Mouse (Mus musculus): ENCODE results near the gene Tsc2. TPM values are rescaled to one million over a fixed set of nuclear protein-coding genes. Genes with fewer than 3 reads are reported as not detected.
"Not testable (repeated sequence)": the region's sequence is repeated elsewhere in the genome, so short reads cannot be mapped to it uniquely, and the experiment has no call there.

The Tsc2 gene
- polyA plus RNA-seq, 1 experiment from 2014 or later: 25.8 TPM

DNA sequence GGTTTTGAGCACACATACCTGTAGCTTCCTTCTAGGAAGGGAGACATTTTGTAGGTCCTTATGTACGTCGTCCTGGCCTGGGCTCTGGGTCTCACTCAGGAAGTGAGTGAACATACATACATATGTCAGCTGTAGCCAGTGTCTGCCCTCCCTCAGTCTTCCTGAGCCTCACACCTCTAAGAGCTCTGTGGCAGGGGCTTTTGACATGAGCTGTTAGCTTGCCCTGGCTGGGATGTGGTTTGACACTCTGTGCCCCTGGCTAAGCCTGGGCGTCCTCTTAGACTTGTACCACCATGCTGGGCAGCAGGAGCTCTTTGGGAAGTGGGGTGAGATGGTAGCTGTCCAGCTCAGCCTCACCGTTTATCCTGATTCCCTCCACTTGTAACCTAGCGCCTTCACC, 38.9 kb upstream of the Tsc2 start:
- no peaks in the 10 kb centered on the region for H3K9me3 ChIP-seq (ENCODE audit: control insufficient read depth)
- no peaks in the 10 kb centered on the region for H3K27me3 ChIP-seq (replicated peaks; ENCODE audit: control insufficient read depth, insufficient read depth, low read length)
- no peak for TF ChIP-seq CTCF (IDR thresholded peaks at IDR 0.05; ENCODE audit: low read depth)
- no peak overlapping the region for H3K9ac ChIP-seq (ENCODE audit: low read depth, low read length)
- peak overlapping the region; percentile 72 for H3K4me2 ChIP-seq (replicated peaks; ENCODE audit: low read depth)
- peaks cover 8% of the 10 kb centered on the region; the same call in 1 of the 2 replicates for H3K36me3 ChIP-seq (ENCODE audit: control insufficient read depth, insufficient read depth)
- H3K4me3 ChIP-seq (ENCODE audit: low read depth, low read length): no peak overlapping the region
- H3K4me1 ChIP-seq (replicated peaks; ENCODE audit: control insufficient read depth, insufficient read depth, low read length): peaks cover 16% of the 10 kb centered on the region
- no peak overlapping the region for H3K27ac ChIP-seq (ENCODE audit: low read depth, low read length)
- WGBS: 58% methylated on average over 5 of the region's 5 CpGs
- ATAC-seq: no peak

- Histone ChIP-seq H3K4me3 (ENCODE audit: low read depth, low read length) (peak overlapping the region; percentile 90), H3K36me3 (ENCODE audit: control insufficient read depth, insufficient read depth) (peaks cover 5% of the 10 kb centered on the region; the same call in 1 of the 2 replicates), H3K9ac (ENCODE audit: low read depth, low read length) (peak overlapping the region; percentile 93), H3K9me3 (ENCODE audit: control insufficient read depth) (no peaks in the 10 kb centered on the region), H3K4me2 (replicated peaks; ENCODE audit: low read depth) (peak overlapping the region; percentile 72), H3K27me3 (replicated peaks; ENCODE audit: control insufficient read depth, insufficient read depth, low read length) (no peaks in the 10 kb centered on the region), H3K4me1 (replicated peaks; ENCODE audit: control insufficient read depth, insufficient read depth, low read length) (peaks cover 16% of the 10 kb centered on the region), H3K27ac (ENCODE audit: low read depth, low read length) (peak overlapping the region; percentile 85; the same call in 1 of the 2 replicates)
- 6% methylated on average over 8 of the region's 8 CpGs for WGBS
- no peak for ATAC-seq
- no peak for TF ChIP-seq CTCF (IDR thresholded peaks at IDR 0.05; ENCODE audit: low read depth)
Observed at GRCm38 (mm10) chr17:24670246-24670844, 37.9 kb upstream of the Tsc2 start.

GRCm38 (mm10) chr17:24669545-24670245, 37.3 kb upstream of the Tsc2 start, which contains the start of gene Zfp598:
Zfp598 (plus strand) TSS chr17:24669687.
- TF ChIP-seq CTCF (IDR thresholded peaks at IDR 0.05; ENCODE audit: low read depth): peak; percentile 51
- peak within 1 kb of the TSS; percentile 93 for H3K9ac ChIP-seq (ENCODE audit: low read depth, low read length)
- peak within 1 kb of the TSS; percentile 90 for H3K4me3 ChIP-seq (ENCODE audit: low read depth, low read length)
- H3K27ac ChIP-seq (ENCODE audit: low read depth, low read length): peak within 1 kb of the TSS; percentile 85
- peak within 1 kb of the TSS; percentile 72 for H3K4me2 ChIP-seq (replicated peaks; ENCODE audit: low read depth)
- peaks cover 16% of the 10 kb centered on the region for H3K4me1 ChIP-seq (replicated peaks; ENCODE audit: control insufficient read depth, insufficient read depth, low read length)
- H3K36me3 ChIP-seq (ENCODE audit: control insufficient read depth, insufficient read depth): peaks cover 5% of the 10 kb centered on the region; the same call in 1 of the 2 replicates
- ATAC-seq: peak; percentile 95
- no peaks in the 10 kb centered on the region for H3K9me3 ChIP-seq (ENCODE audit: control insufficient read depth)
- WGBS: under 1% methylated on average over 76 of the region's 80 CpGs
- H3K27me3 ChIP-seq (replicated peaks; ENCODE audit: control insufficient read depth, insufficient read depth, low read length): no peaks in the 10 kb centered on the region

GRCm38 (mm10) chr17:24669214-24669544, 36.7 kb upstream of the Tsc2 start:
- H3K4me3 ChIP-seq (ENCODE audit: low read depth, low read length): peak overlapping the region; percentile 90
- H3K9me3 ChIP-seq (ENCODE audit: control insufficient read depth); H3K36me3 ChIP-seq (ENCODE audit: control insufficient read depth, insufficient read depth); H3K27me3 ChIP-seq (replicated peaks; ENCODE audit: control insufficient read depth, insufficient read depth, low read length): not testable (repeated sequence)
- WGBS: 11% methylated on average over 15 of the region's 15 CpGs
- H3K4me2 ChIP-seq (replicated peaks; ENCODE audit: low read depth): peak overlapping the region; percentile 72
- peaks cover 16% of the 10 kb centered on the region for H3K4me1 ChIP-seq (replicated peaks; ENCODE audit: control insufficient read depth, insufficient read depth, low read length)
- peak overlapping the region; percentile 85 for H3K27ac ChIP-seq (ENCODE audit: low read depth, low read length)
- H3K9ac ChIP-seq (ENCODE audit: low read depth, low read length): 0 out of 2 replicates have a peak overlapping the region, but pooled peaks have one; percentile 93
- peak; percentile 2 for ATAC-seq

DNA sequence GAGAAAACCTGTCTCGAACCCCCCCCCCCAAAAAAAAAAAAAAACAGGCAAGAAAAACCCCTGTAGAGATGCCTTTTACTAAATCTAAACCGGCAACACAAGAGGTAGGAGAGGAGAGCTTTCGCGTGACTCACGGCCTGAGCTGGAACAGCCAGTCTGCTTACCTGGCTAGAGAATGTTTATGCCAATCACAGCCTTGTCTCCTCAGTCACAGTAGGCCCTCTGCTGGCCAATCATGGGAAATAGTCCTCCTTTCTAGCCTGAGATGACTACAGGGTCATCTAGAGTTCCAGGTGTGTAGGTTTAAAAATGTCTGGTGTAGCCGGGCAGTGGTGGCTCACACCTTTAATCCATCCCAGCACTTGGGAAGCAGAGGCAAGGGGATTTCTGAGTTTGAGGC, 35.0 kb upstream of the Tsc2 start:
- Histone ChIP-seq H3K9ac (ENCODE audit: low read depth, low read length) (no peak overlapping the region), H3K4me1 (replicated peaks; ENCODE audit: control insufficient read depth, insufficient read depth, low read length) (peaks cover 16% of the 10 kb centered on the region)
- 17% methylated on average over 6 of the region's 6 CpGs for WGBS

DNA sequence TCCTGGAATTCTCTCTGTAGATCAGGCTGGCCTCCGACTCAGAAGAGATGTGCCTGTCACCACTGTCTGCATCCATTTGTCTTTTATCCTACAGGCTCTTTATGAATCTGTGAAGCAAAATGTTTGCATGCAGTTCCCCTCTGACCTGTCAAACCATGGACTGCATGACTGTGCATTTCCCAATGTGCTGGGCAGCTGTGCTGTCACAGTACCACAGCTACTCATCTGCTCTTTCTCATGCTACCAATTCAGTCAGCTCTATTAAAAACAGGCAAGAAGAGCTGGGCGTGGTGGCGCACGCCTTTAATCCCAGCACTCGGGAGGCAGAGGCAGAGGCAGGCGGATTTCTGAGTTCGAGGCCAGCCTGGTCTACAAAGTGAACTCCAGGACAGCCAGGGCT, 34.6 kb upstream of the Tsc2 start:
- not testable (repeated sequence) for H3K27ac ChIP-seq (ENCODE audit: low read depth, low read length); H3K4me2 ChIP-seq (replicated peaks; ENCODE audit: low read depth); ATAC-seq; H3K27me3 ChIP-seq (replicated peaks; ENCODE audit: control insufficient read depth, insufficient read depth, low read length); H3K9ac ChIP-seq (ENCODE audit: low read depth, low read length); H3K4me3 ChIP-seq (ENCODE audit: low read depth, low read length); H3K36me3 ChIP-seq (ENCODE audit: control insufficient read depth, insufficient read depth); H3K9me3 ChIP-seq (ENCODE audit: control insufficient read depth)
- 53% methylated on average over 7 of the region's 7 CpGs for WGBS
- peaks cover 16% of the 10 kb centered on the region for H3K4me1 ChIP-seq (replicated peaks; ENCODE audit: control insufficient read depth, insufficient read depth, low read length)

More for the DNA sequence above, 35.0 kb upstream of the Tsc2 start:
- Histone ChIP-seq H3K27ac (ENCODE audit: low read depth, low read length) (no peak overlapping the region), H3K4me3 (ENCODE audit: low read depth, low read length) (no peak overlapping the region), H3K9me3 (ENCODE audit: control insufficient read depth) (no peaks in the 10 kb centered on the region), H3K27me3 (replicated peaks; ENCODE audit: control insufficient read depth, insufficient read depth, low read length) (no peaks in the 10 kb centered on the region), H3K4me2 (replicated peaks; ENCODE audit: low read depth) (no peak overlapping the region), H3K36me3 (ENCODE audit: control insufficient read depth, insufficient read depth) (no peaks in the 10 kb centered on the region)
- TF ChIP-seq CTCF (IDR thresholded peaks at IDR 0.05; ENCODE audit: low read depth): peak; percentile 86
- peak; percentile 25 for ATAC-seq
